Mouse (Mus musculus): ENCODE measurements around the gene Nckap5.

GRCm38 (mm10) chr1:126470883-126471282 is 359.7 kb downstream of the Nckap5 start:
- TF ChIP-seq MAFK (IDR thresholded peaks at IDR 0.05; ENCODE audit: insufficient read depth, low read depth, low read length) (no peak), ZNF384 (IDR thresholded peaks at IDR 0.05; ENCODE audit: low read depth, low read length) (no peak)

All from ES-E14 (cell line).